Mouse (Mus musculus) adipose tissue, adult 10 weeks (tissue): ENCODE measurements around the gene Ddx41. TPM values are rescaled to one million over a fixed set of nuclear protein-coding genes. Genes with fewer than 3 reads are reported as not detected.

Experiments used
- polyA plus RNA-seq: library from polyadenylated mRNA; stranded (reverse); fragments of 350-450 nt; fragmentation: Illumina TruSeq; extraction: RNeasy Lipid Tissue Mini Kit (QIAGEN cat#74804); gene quantifications from one replicate; pipeline ENCODE4 v1.2.3, GENCODE M21; 2014; ENCODE audit warnings: low read depth, low replicate concordance

Gene Ddx41
- polyA plus RNA-seq: 26.7 TPM

GRCm38 (mm10) chr13:55536194-55537175 lies at the start of gene Ddx41:
Gene Ddx41, minus strand, starts transcription at chr13:55536658.

GRCm38 (mm10) chr13:55573432-55573831 lies 37.0 kb upstream of the Ddx41 start, which contains the start of gene Tmed9:
Gene Tmed9, plus strand, starts transcription at chr13:55573732.

GRCm38 (mm10) chr13:55571027-55571751 lies 34.7 kb upstream of the Ddx41 start, which contains the start of gene Fam193b:
Gene Fam193b, minus strand, starts transcription at chr13:55571120.

GRCm38 (mm10) chr13:55529198-55529915 lies 7.1 kb downstream of the Ddx41 start, which contains the start of gene Dok3:
Gene Dok3, minus strand, starts transcription at chr13:55529296.

GRCm38 (mm10) chr13:55513111-55513748 lies 23.2 kb downstream of the Ddx41 start, which contains the start of gene Pdlim7:
Gene Pdlim7, minus strand, starts transcription at chr13:55513676.

GRCm38 (mm10) chr13:55487578-55488498 lies 48.6 kb downstream of the Ddx41 start, which contains the start of gene Dbn1:
Gene Dbn1, minus strand, starts transcription at chr13:55488111.

Other genes with a start within 250 kb of the Ddx41 start
- 161 TPM for gene Prelid1, start 216.2 kb downstream of the Ddx41 start, polyA plus RNA-seq
- gene Rab24, start 214.7 kb downstream of the Ddx41 start, polyA plus RNA-seq: 67.2 TPM
- gene Mxd3, start 206.8 kb downstream of the Ddx41 start, polyA plus RNA-seq: 1.2 TPM
- 250 TPM for gene Lman2, start 173.9 kb downstream of the Ddx41 start, polyA plus RNA-seq
- gene Rgs14, start 166.9 kb downstream of the Ddx41 start, polyA plus RNA-seq: 2.2 TPM
- gene Slc34a1, start 138.5 kb downstream of the Ddx41 start, polyA plus RNA-seq: 0.87 TPM
- gene Pfn3, start 121.4 kb downstream of the Ddx41 start, polyA plus RNA-seq: 3.0 TPM
- gene F12, start 109.9 kb downstream of the Ddx41 start, polyA plus RNA-seq: not detected
- gene Grk6, start 91.6 kb downstream of the Ddx41 start, polyA plus RNA-seq: 30.4 TPM
- gene Prr7, start 72.4 kb downstream of the Ddx41 start, polyA plus RNA-seq: 1.1 TPM
- 17.8 TPM for gene Dbn1, start 48.5 kb downstream of the Ddx41 start, polyA plus RNA-seq
- 31.4 TPM for gene Pdlim7, start 23.0 kb downstream of the Ddx41 start, polyA plus RNA-seq
- gene Dok3, start 7.4 kb downstream of the Ddx41 start, polyA plus RNA-seq: 3.3 TPM
- 57.3 TPM for gene Fam193b, start 34.5 kb upstream of the Ddx41 start, polyA plus RNA-seq
- 248 TPM for gene Tmed9, start 37.1 kb upstream of the Ddx41 start, polyA plus RNA-seq
- 15.1 TPM for gene B4galt7, start 63.2 kb upstream of the Ddx41 start, polyA plus RNA-seq
- 39.3 TPM for gene Caml, start 86.3 kb upstream of the Ddx41 start, polyA plus RNA-seq
- gene Ddx46, start 98.4 kb upstream of the Ddx41 start, polyA plus RNA-seq: 30.5 TPM
- gene B230219D22Rik, start 156.5 kb upstream of the Ddx41 start, polyA plus RNA-seq: 43.1 TPM
- gene Txndc15, start 178.0 kb upstream of the Ddx41 start, polyA plus RNA-seq: 76.2 TPM
- gene Pcbd2, start 190.7 kb upstream of the Ddx41 start, polyA plus RNA-seq: 32.4 TPM
- gene Catsper3, start 247.9 kb upstream of the Ddx41 start, polyA plus RNA-seq: 1.7 TPM